In the genomic region with DNA sequence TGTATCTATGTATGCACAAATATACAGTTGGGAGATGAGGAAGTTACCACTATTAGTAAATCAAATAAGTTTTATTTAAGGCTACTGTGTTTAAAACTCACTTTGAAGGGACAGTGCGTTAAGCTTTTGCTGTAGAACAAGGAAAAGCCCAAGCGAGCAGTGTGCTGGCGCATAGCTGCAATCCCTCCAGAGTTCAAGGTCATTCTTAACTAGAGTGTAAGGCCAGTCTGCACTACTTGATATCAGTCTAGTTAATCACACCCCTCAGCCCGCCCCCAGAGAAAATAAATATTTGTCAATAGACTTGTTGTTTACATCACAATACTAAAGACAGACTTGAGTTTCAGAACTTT, we compare ENCODE assay signal across 8 mouse cellular contexts. TPM values are rescaled to one million over a fixed set of nuclear protein-coding genes. Genes with fewer than 3 reads are reported as not detected.
A peak's percentile ranks its signal among the peaks of the same experiment; 100 is the strongest.
DNase-seq lines count a peak whose midpoint lies in the region; ATAC-seq and TF ChIP-seq lines count a peak whose summit lies in the region.

No protein-coding gene starts in this region.

- peak overlapping the region; percentile 42 for H3K27ac ChIP-seq in heart, embryonic 11.5 days (ENCODE audit: low read depth, low read length)
- no peak overlapping the region for H3K27ac ChIP-seq in ES-Bruce4 (ENCODE audit: insufficient read depth, low read length)
- no peak overlapping the region for H3K27ac ChIP-seq in forebrain, embryonic 14.5 days (ENCODE audit: low read depth, low read length)
- H3K27ac ChIP-seq in liver, embryonic 13.5 days = peak overlapping the region; percentile 56; the same call in 1 of the 2 replicates
- peak overlapping the region; percentile 80 for H3K27ac ChIP-seq in stomach, postnatal 0 days (replicated peaks)

- TF ChIP-seq POLR2A in ES-Bruce4 (IDR thresholded peaks at IDR 0.05; ENCODE audit: insufficient read depth, low read length) = no peak

- no peak for ATAC-seq in heart, embryonic 11.5 days (replicated peaks; ENCODE audit: insufficient number of reproducible peaks, low FRiP score, low TSS enrichment)
- peak; percentile 24 for ATAC-seq in forebrain, embryonic 14.5 days
- ATAC-seq in liver, embryonic 13.5 days (ENCODE audit: low read depth) = peak; percentile 27; the same call in 1 of the 2 replicates
- 0 out of 2 replicates have a peak, but pooled peaks have one; percentile 13 for ATAC-seq in stomach, postnatal 0 days (ENCODE audit: low FRiP score, low TSS enrichment)

- DNase-seq in heart, postnatal 25 days (ENCODE audit: low spot score) = no peak
- DNase-seq in forebrain, embryonic 14.5 days (ENCODE audit: low spot score) = no peak
- peak; percentile 11 for DNase-seq in liver, embryonic 13.5 days
- peak; percentile 19 for DNase-seq in stomach, postnatal 0 days (ENCODE audit: low spot score)
- DNase-seq in ovary, postnatal 14 days (ENCODE audit: low spot score) = no peak
- DNase-seq in right cerebral cortex, adult 2 months (ENCODE audit: low spot score in 2 of 2) = no peak

- H3K4me1 ChIP-seq in heart, embryonic 11.5 days (ENCODE audit: control insufficient read depth, insufficient read depth, low read length) = peaks cover 11% of the 10 kb centered on the region
- no peaks in the 10 kb centered on the region for H3K4me1 ChIP-seq in ES-Bruce4 (ENCODE audit: control insufficient read depth, insufficient read depth, low read length)
- peaks cover 9% of the 10 kb centered on the region; the same call in 1 of the 2 replicates for H3K4me1 ChIP-seq in forebrain, embryonic 14.5 days (ENCODE audit: control insufficient read depth, insufficient read depth, low read length)
- peaks cover 31% of the 10 kb centered on the region for H3K4me1 ChIP-seq in liver, embryonic 13.5 days (replicated peaks)
- H3K4me1 ChIP-seq in stomach, postnatal 0 days (replicated peaks; ENCODE audit: control insufficient read depth, insufficient read depth) = 0 out of 2 replicates have a peak, but pooled peaks cover 4% of the 10 kb centered on the region

- H3K27me3 ChIP-seq in heart, embryonic 11.5 days (ENCODE audit: control insufficient read depth, insufficient read depth, low read length) = no peaks in the 10 kb centered on the region
- H3K27me3 ChIP-seq in ES-Bruce4 (ENCODE audit: control insufficient read depth, insufficient read depth, low read length, poor library complexity, severe bottlenecking) = 0 out of 2 replicates have a peak, but pooled peaks cover 2% of the 10 kb centered on the region
- H3K27me3 ChIP-seq in forebrain, embryonic 14.5 days (replicated peaks; ENCODE audit: control insufficient read depth, insufficient read depth, low read length) = no peaks in the 10 kb centered on the region
- H3K27me3 ChIP-seq in liver, embryonic 13.5 days = no peaks in the 10 kb centered on the region
- H3K27me3 ChIP-seq in stomach, postnatal 0 days (ENCODE audit: control insufficient read depth, insufficient read depth, low read length) = no peaks in the 10 kb centered on the region

- TF ChIP-seq CTCF in ES-Bruce4 (IDR thresholded peaks at IDR 0.05; ENCODE audit: low read depth, low read length) = no peak
- TF ChIP-seq CTCF in stomach, postnatal 0 days (IDR thresholded peaks at IDR 0.05; ENCODE audit: low read depth) = no peak

- no peak for TF ChIP-seq EP300 in ES-Bruce4 (IDR thresholded peaks at IDR 0.05; ENCODE audit: insufficient read depth, low read depth, low read length)
- no peak for TF ChIP-seq EP300 in stomach, postnatal 0 days (optimal IDR thresholded peaks at IDR 0.05)

- H3K4me3 ChIP-seq in heart, embryonic 11.5 days (ENCODE audit: low read depth, low read length) = peak overlapping the region; percentile 84
- peak overlapping the region; percentile 91 for H3K4me3 ChIP-seq in ES-Bruce4 (ENCODE audit: low read depth, low read length)
- peak overlapping the region; percentile 90 for H3K4me3 ChIP-seq in forebrain, embryonic 14.5 days (ENCODE audit: low read depth, low read length)
- peak overlapping the region; percentile 85 for H3K4me3 ChIP-seq in liver, embryonic 13.5 days (replicated peaks)
- H3K4me3 ChIP-seq in stomach, postnatal 0 days (ENCODE audit: low read depth, low read length) = peak overlapping the region; percentile 97

- H3K4me2 ChIP-seq in heart, embryonic 11.5 days = peak overlapping the region; percentile 83
- peak overlapping the region; percentile 81 for H3K4me2 ChIP-seq in forebrain, embryonic 14.5 days (ENCODE audit: low read length)
- H3K4me2 ChIP-seq in liver, embryonic 13.5 days = peak overlapping the region; percentile 82
- peak overlapping the region; percentile 98 for H3K4me2 ChIP-seq in stomach, postnatal 0 days (replicated peaks; ENCODE audit: low read depth)

- H3K9ac ChIP-seq in heart, embryonic 11.5 days (ENCODE audit: low read depth, low read length) = peak overlapping the region; percentile 83
- no peak overlapping the region for H3K9ac ChIP-seq in ES-Bruce4 (ENCODE audit: low read depth, poor library complexity, severe bottlenecking)
- peak overlapping the region; percentile 90 for H3K9ac ChIP-seq in forebrain, embryonic 14.5 days (ENCODE audit: low read length)
- peak overlapping the region; percentile 92 for H3K9ac ChIP-seq in liver, embryonic 13.5 days
- no peak overlapping the region; the same call in 1 of the 2 replicates for H3K9ac ChIP-seq in stomach, postnatal 0 days (ENCODE audit: low read length)

- WGBS in heart, embryonic 11.5 days (ENCODE audit: insufficient replicate concordance) = 57% methylated on average over 4 of the region's 4 CpGs
- 61% methylated on average over 4 of the region's 4 CpGs for WGBS in forebrain, embryonic 14.5 days
- WGBS in liver, embryonic 13.5 days (ENCODE audit: insufficient replicate concordance) = 31% methylated on average over 4 of the region's 4 CpGs
- 31% methylated on average over 4 of the region's 4 CpGs for WGBS in stomach, postnatal 0 days

- H3K9me3 ChIP-seq in heart, embryonic 11.5 days (replicated peaks; ENCODE audit: control insufficient read depth, low read length) = no peaks in the 10 kb centered on the region
- H3K9me3 ChIP-seq in ES-Bruce4 (replicated peaks; ENCODE audit: control insufficient read depth, insufficient read depth, low read length, poor library complexity, severe bottlenecking) = no peaks in the 10 kb centered on the region
- no peaks in the 10 kb centered on the region for H3K9me3 ChIP-seq in forebrain, embryonic 14.5 days (replicated peaks; ENCODE audit: control insufficient read depth, low read length)
- H3K9me3 ChIP-seq in liver, embryonic 13.5 days (replicated peaks) = no peaks in the 10 kb centered on the region
- no peaks in the 10 kb centered on the region for H3K9me3 ChIP-seq in stomach, postnatal 0 days (ENCODE audit: control insufficient read depth, low read length)

- no peaks in the 10 kb centered on the region for H3K36me3 ChIP-seq in heart, embryonic 11.5 days (ENCODE audit: control insufficient read depth, insufficient read depth, low read length)
- no peaks in the 10 kb centered on the region for H3K36me3 ChIP-seq in ES-Bruce4 (ENCODE audit: control insufficient read depth, insufficient read depth, low read length, poor library complexity, severe bottlenecking)
- H3K36me3 ChIP-seq in forebrain, embryonic 14.5 days (ENCODE audit: control insufficient read depth, insufficient read depth, low read length) = peaks cover 12% of the 10 kb centered on the region
- peaks cover 19% of the 10 kb centered on the region for H3K36me3 ChIP-seq in liver, embryonic 13.5 days
- no peaks in the 10 kb centered on the region for H3K36me3 ChIP-seq in stomach, postnatal 0 days (ENCODE audit: control insufficient read depth, insufficient read depth, low read length)

- intact Hi-C loops in heart, postnatal 25 days (cut with DNase I) = no loop called here

RNA-seq across cellular contexts. Expression of a gene that starts 0.3 kb away (rescaled TPM):
- polyA plus RNA-seq in heart, embryonic 11.5 days (2014; fragmentation: Nextera tagmentation; extraction: Ambion mirVana) = 20.1 and 21.1 TPM in 2 replicates
- 10 to 100 TPM; 46.9 to 56.4 TPM for total RNA-seq in heart, postnatal 25 days (2021)
- polyA plus RNA-seq in ES-Bruce4 (2011; ENCODE audit: insufficient read depth, insufficient read length, low read depth, missing spikeins) = 21.8 and 29.6 TPM in 2 replicates
- 15.8 and 18.1 TPM in 2 replicates for polyA plus RNA-seq in forebrain, embryonic 14.5 days (2014; fragmentation: Nextera tagmentation; extraction: Ambion mirVana)
- polyA plus RNA-seq in liver, embryonic 13.5 days (2015; fragmentation: Nextera tagmentation; extraction: Ambion mirVana) = 7.9 and 14.3 TPM in 2 replicates
- polyA plus RNA-seq in stomach, postnatal 0 days (2015; fragmentation: Nextera tagmentation; extraction: Ambion mirVana) = 13.9 and 16.4 TPM in 2 replicates

RNA-seq across cellular contexts. Expression of a gene that starts 35.3 kb away (rescaled TPM):
- polyA plus RNA-seq in heart, embryonic 11.5 days (2014; fragmentation: Nextera tagmentation; extraction: Ambion mirVana) = 0.69 and 1.2 TPM in 2 replicates
- not detected for total RNA-seq in heart, postnatal 25 days (2021)
- polyA plus RNA-seq in ES-Bruce4 (2011; ENCODE audit: insufficient read depth, insufficient read length, low read depth, missing spikeins) = 2.5 and 3.5 TPM in 2 replicates
- 1.4 and 2.3 TPM in 2 replicates for polyA plus RNA-seq in forebrain, embryonic 14.5 days (2014; fragmentation: Nextera tagmentation; extraction: Ambion mirVana)
- polyA plus RNA-seq in liver, embryonic 13.5 days (2015; fragmentation: Nextera tagmentation; extraction: Ambion mirVana) = 0.17 and 0.22 TPM in 2 replicates
- 0.07 and 0.24 TPM in 2 replicates for polyA plus RNA-seq in stomach, postnatal 0 days (2015; fragmentation: Nextera tagmentation; extraction: Ambion mirVana)

Comparison
In these comparisons a context has a peak if more than half of its experiments do, and no peak if none do; other contexts are left out.
1. H3K27ac ChIP-seq: peak in heart, embryonic 11.5 days (single experiment), liver, embryonic 13.5 days (single experiment) and stomach, postnatal 0 days (single experiment); none in ES-Bruce4 (single experiment) and forebrain, embryonic 14.5 days (single experiment).
2. H3K9ac ChIP-seq: peak in heart, embryonic 11.5 days (single experiment), forebrain, embryonic 14.5 days (single experiment) and liver, embryonic 13.5 days (single experiment); none in ES-Bruce4 (single experiment) and stomach, postnatal 0 days (single experiment).
3. DNase-seq: peak in liver, embryonic 13.5 days (single experiment) and stomach, postnatal 0 days (single experiment); none in heart, postnatal 25 days (single experiment), forebrain, embryonic 14.5 days (single experiment), ovary, postnatal 14 days (single experiment) and right cerebral cortex, adult 2 months (0 of 2).
4. Peak in every context shown above with its lines, with median percentiles within 50 percentile points of each other: H3K4me2 ChIP-seq and H3K4me3 ChIP-seq.